Mouse (Mus musculus): ENCODE data around the gene Urgcp. TPM values are rescaled to one million over a fixed set of nuclear protein-coding genes. Genes with fewer than 3 reads are reported as not detected.

Urgcp gene
- polyA plus RNA-seq, 1 experiment from 2014 or later = 9.4 TPM

GRCm38 (mm10) chr11:5707530-5708353 is 54.4 kb downstream of the Urgcp start:
- WGBS (ENCODE audit: insufficient replicate concordance) = 17% methylated on average over 49 of the region's 50 CpGs
- H3K4me3 ChIP-seq (ENCODE audit: low read depth, low read length) = peak overlapping the region; percentile 91
- H3K9ac ChIP-seq (ENCODE audit: low read depth, low read length) = peak overlapping the region; percentile 92
- ATAC-seq (ENCODE audit: low read depth) = peak; percentile 95
- peak overlapping the region; percentile 73 for H3K4me2 ChIP-seq (ENCODE audit: low read depth, low read length)
- H3K9me3 ChIP-seq (replicated peaks; ENCODE audit: control insufficient read depth, low read length) = no peaks in the 10 kb centered on the region
- H3K27ac ChIP-seq (ENCODE audit: low read length) = peak overlapping the region; percentile 46; the same call in 1 of the 2 replicates
- no peaks in the 10 kb centered on the region for H3K36me3 ChIP-seq (ENCODE audit: control insufficient read depth, insufficient read depth)
- no peaks in the 10 kb centered on the region for H3K27me3 ChIP-seq (ENCODE audit: control insufficient read depth, insufficient read depth, low read depth, low read length)
- peaks cover 8% of the 10 kb centered on the region for H3K4me1 ChIP-seq (ENCODE audit: control insufficient read depth, low read depth, low read length)

GRCm38 (mm10) chr11:5706874-5707529 is 55.2 kb downstream of the Urgcp start:
- H3K4me2 ChIP-seq (ENCODE audit: low read depth, low read length) = peak overlapping the region; percentile 73
- no peaks in the 10 kb centered on the region for H3K27me3 ChIP-seq (ENCODE audit: control insufficient read depth, insufficient read depth, low read depth, low read length)
- peak overlapping the region; percentile 91 for H3K4me3 ChIP-seq (ENCODE audit: low read depth, low read length)
- peak overlapping the region; percentile 92 for H3K9ac ChIP-seq (ENCODE audit: low read depth, low read length)
- H3K36me3 ChIP-seq (ENCODE audit: control insufficient read depth, insufficient read depth) = no peaks in the 10 kb centered on the region
- peak overlapping the region; percentile 46; the same call in 1 of the 2 replicates for H3K27ac ChIP-seq (ENCODE audit: low read length)
- peak; percentile 70 for ATAC-seq (ENCODE audit: low read depth)
- under 1% methylated on average over 43 of the region's 43 CpGs for WGBS (ENCODE audit: insufficient replicate concordance)
- peaks cover 8% of the 10 kb centered on the region for H3K4me1 ChIP-seq (ENCODE audit: control insufficient read depth, low read depth, low read length)
- H3K9me3 ChIP-seq (replicated peaks; ENCODE audit: control insufficient read depth, low read length) = no peaks in the 10 kb centered on the region

- H3K9ac ChIP-seq (ENCODE audit: low read depth, low read length) = no peak overlapping the region
- peaks cover 10% of the 10 kb centered on the region for H3K4me1 ChIP-seq (ENCODE audit: control insufficient read depth, low read depth, low read length)
- H3K27ac ChIP-seq (ENCODE audit: low read length) = no peak overlapping the region
- H3K27me3 ChIP-seq (ENCODE audit: control insufficient read depth, insufficient read depth, low read depth, low read length) = no peaks in the 10 kb centered on the region
- peak overlapping the region; percentile 91; the same call in 1 of the 2 replicates for H3K4me3 ChIP-seq (ENCODE audit: low read depth, low read length)
- no peak for ATAC-seq (ENCODE audit: low read depth)
- H3K36me3 ChIP-seq (ENCODE audit: control insufficient read depth, insufficient read depth) = no peaks in the 10 kb centered on the region
- 79% methylated on average over 9 of the region's 9 CpGs for WGBS (ENCODE audit: insufficient replicate concordance)
- H3K9me3 ChIP-seq (replicated peaks; ENCODE audit: control insufficient read depth, low read length) = no peaks in the 10 kb centered on the region
- H3K4me2 ChIP-seq (ENCODE audit: low read depth, low read length) = peak overlapping the region; percentile 73
Observed at GRCm38 (mm10) chr11:5705972-5706371, 56.2 kb downstream of the Urgcp start.

- H3K9me3 ChIP-seq (replicated peaks; ENCODE audit: control insufficient read depth, low read length) = no peaks in the 10 kb centered on the region
- H3K27ac ChIP-seq (ENCODE audit: low read length) = no peak overlapping the region
- no peaks in the 10 kb centered on the region for H3K27me3 ChIP-seq (ENCODE audit: control insufficient read depth, insufficient read depth, low read depth, low read length)
- 80% methylated on average over 1 of the region's 1 CpGs for WGBS (ENCODE audit: insufficient replicate concordance)
- no peak overlapping the region for H3K9ac ChIP-seq (ENCODE audit: low read depth, low read length)
- H3K36me3 ChIP-seq (ENCODE audit: control insufficient read depth, insufficient read depth) = no peaks in the 10 kb centered on the region
- H3K4me1 ChIP-seq (ENCODE audit: control insufficient read depth, low read depth, low read length) = peaks cover 13% of the 10 kb centered on the region
- no peak overlapping the region for H3K4me2 ChIP-seq (ENCODE audit: low read depth, low read length)
- no peak for ATAC-seq (ENCODE audit: low read depth)
- H3K4me3 ChIP-seq (ENCODE audit: low read depth, low read length) = no peak overlapping the region
Observed at GRCm38 (mm10) chr11:5703341-5703740, 58.8 kb downstream of the Urgcp start.

GRCm38 (mm10) chr11:5702957-5703332 is 59.2 kb downstream of the Urgcp start:
- H3K9me3 ChIP-seq (replicated peaks; ENCODE audit: control insufficient read depth, low read length) = no peaks in the 10 kb centered on the region
- H3K4me3 ChIP-seq (ENCODE audit: low read depth, low read length) = no peak overlapping the region
- H3K27ac ChIP-seq (ENCODE audit: low read length) = no peak overlapping the region
- H3K27me3 ChIP-seq (ENCODE audit: control insufficient read depth, insufficient read depth, low read depth, low read length) = no peaks in the 10 kb centered on the region
- peaks cover 13% of the 10 kb centered on the region for H3K4me1 ChIP-seq (ENCODE audit: control insufficient read depth, low read depth, low read length)
- H3K9ac ChIP-seq (ENCODE audit: low read depth, low read length) = no peak overlapping the region
- 76% methylated on average over 6 of the region's 6 CpGs for WGBS (ENCODE audit: insufficient replicate concordance)
- no peak overlapping the region for H3K4me2 ChIP-seq (ENCODE audit: low read depth, low read length)
- ATAC-seq (ENCODE audit: low read depth) = no peak
- no peaks in the 10 kb centered on the region for H3K36me3 ChIP-seq (ENCODE audit: control insufficient read depth, insufficient read depth)

- 68% methylated on average over 5 of the region's 5 CpGs for WGBS (ENCODE audit: insufficient replicate concordance)
- H3K9ac ChIP-seq (ENCODE audit: low read depth, low read length) = no peak overlapping the region
- H3K4me2 ChIP-seq (ENCODE audit: low read depth, low read length) = no peak overlapping the region
- ATAC-seq (ENCODE audit: low read depth) = no peak
- H3K36me3 ChIP-seq (ENCODE audit: control insufficient read depth, insufficient read depth) = no peaks in the 10 kb centered on the region
- no peaks in the 10 kb centered on the region for H3K9me3 ChIP-seq (replicated peaks; ENCODE audit: control insufficient read depth, low read length)
- H3K27me3 ChIP-seq (ENCODE audit: control insufficient read depth, insufficient read depth, low read depth, low read length) = no peaks in the 10 kb centered on the region
- H3K27ac ChIP-seq (ENCODE audit: low read length) = no peak overlapping the region
- peaks cover 13% of the 10 kb centered on the region for H3K4me1 ChIP-seq (ENCODE audit: control insufficient read depth, low read depth, low read length)
- H3K4me3 ChIP-seq (ENCODE audit: low read depth, low read length) = no peak overlapping the region
Observed at GRCm38 (mm10) chr11:5702271-5702956, 59.8 kb downstream of the Urgcp start.

GRCm38 (mm10) chr11:5701821-5702220 is 60.4 kb downstream of the Urgcp start:
- no peaks in the 10 kb centered on the region for H3K36me3 ChIP-seq (ENCODE audit: control insufficient read depth, insufficient read depth)

GRCm38 (mm10) chr11:5701300-5701699 is 60.9 kb downstream of the Urgcp start:
- Histone ChIP-seq H3K27me3 (ENCODE audit: control insufficient read depth, insufficient read depth, low read depth, low read length) (no peaks in the 10 kb centered on the region), H3K4me1 (ENCODE audit: control insufficient read depth, low read depth, low read length) (peaks cover 9% of the 10 kb centered on the region), H3K27ac (ENCODE audit: low read length) (0 out of 2 replicates have a peak overlapping the region, but pooled peaks have one; percentile 44), H3K9ac (ENCODE audit: low read depth, low read length) (no peak overlapping the region), H3K36me3 (ENCODE audit: control insufficient read depth, insufficient read depth) (no peaks in the 10 kb centered on the region), H3K4me3 (ENCODE audit: low read depth, low read length) (no peak overlapping the region), H3K4me2 (ENCODE audit: low read depth, low read length) (peak overlapping the region; percentile 17; the same call in 1 of the 2 replicates), H3K9me3 (replicated peaks; ENCODE audit: control insufficient read depth, low read length) (no peaks in the 10 kb centered on the region)
- ATAC-seq (ENCODE audit: low read depth) = peak; percentile 59; the same call in 1 of the 2 replicates
- 35% methylated on average over 2 of the region's 2 CpGs for WGBS (ENCODE audit: insufficient replicate concordance)

More at GRCm38 (mm10) chr11:5701821-5702220, 60.4 kb downstream of the Urgcp start:
- H3K4me1 ChIP-seq (ENCODE audit: control insufficient read depth, low read depth, low read length) = peaks cover 13% of the 10 kb centered on the region
- H3K27me3 ChIP-seq (ENCODE audit: control insufficient read depth, insufficient read depth, low read depth, low read length) = no peaks in the 10 kb centered on the region
- no peak overlapping the region for H3K4me2 ChIP-seq (ENCODE audit: low read depth, low read length)
- no peak overlapping the region for H3K27ac ChIP-seq (ENCODE audit: low read length)
- WGBS (ENCODE audit: insufficient replicate concordance) = 84% methylated on average over 1 of the region's 1 CpGs
- no peak overlapping the region for H3K4me3 ChIP-seq (ENCODE audit: low read depth, low read length)
- ATAC-seq (ENCODE audit: low read depth) = no peak
- no peak overlapping the region for H3K9ac ChIP-seq (ENCODE audit: low read depth, low read length)
- no peaks in the 10 kb centered on the region for H3K9me3 ChIP-seq (replicated peaks; ENCODE audit: control insufficient read depth, low read length)

Data from liver, embryonic 16.5 days (tissue).